Mouse (Mus musculus): ENCODE measurements around the gene Cyb561d2. TPM values are rescaled to one million over a fixed set of nuclear protein-coding genes. Genes with fewer than 3 reads are reported as not detected.

The Cyb561d2 gene
- polyA plus RNA-seq, 1 experiment from 2014 or later: 13.1 TPM

- no peaks in the 10 kb centered on the region for H3K36me3 ChIP-seq (replicated peaks)
- no peak for ATAC-seq (ENCODE audit: insufficient read depth)
- H3K27me3 ChIP-seq: peaks cover 25% of the 10 kb centered on the region; the same call in 1 of the 2 replicates
- H3K27ac ChIP-seq (replicated peaks): no peak overlapping the region
- no peak overlapping the region for H3K9ac ChIP-seq
- no peaks in the 10 kb centered on the region for H3K9me3 ChIP-seq (replicated peaks)
- 20% methylated on average over 14 of the region's 14 CpGs for WGBS (ENCODE audit: insufficient replicate concordance)
- H3K4me3 ChIP-seq (replicated peaks): no peak overlapping the region
- H3K4me1 ChIP-seq (replicated peaks): no peaks in the 10 kb centered on the region
- H3K4me2 ChIP-seq: no peak overlapping the region
Observed at GRCm38 (mm10) chr9:107514303-107514955, 27.6 kb downstream of the Cyb561d2 start.

DNA sequence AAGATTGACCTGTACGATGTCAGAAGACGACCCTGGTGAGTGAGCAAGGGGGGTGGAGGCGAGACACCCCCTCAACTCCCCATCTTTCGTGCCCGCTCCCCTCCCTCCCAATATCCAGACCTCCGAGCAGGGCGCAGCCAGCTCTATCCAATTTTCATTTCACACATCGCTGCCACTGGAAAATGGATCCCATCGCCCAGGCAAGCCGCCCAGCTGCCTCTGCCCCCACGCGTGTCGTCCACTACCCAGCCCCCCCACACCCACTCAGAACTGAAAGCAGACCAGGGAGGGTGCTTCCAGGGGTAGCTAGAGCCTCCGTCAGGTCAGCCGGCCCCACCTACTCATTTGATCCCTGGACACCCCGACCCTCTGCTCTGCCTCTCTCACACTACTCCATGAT, 29.7 kb downstream of the Cyb561d2 start:
- Histone ChIP-seq H3K9ac (no peak overlapping the region), H3K9me3 (replicated peaks) (no peaks in the 10 kb centered on the region), H3K27me3 (peaks cover 34% of the 10 kb centered on the region; the same call in 1 of the 2 replicates), H3K4me1 (replicated peaks) (no peaks in the 10 kb centered on the region), H3K36me3 (replicated peaks) (no peaks in the 10 kb centered on the region), H3K4me3 (replicated peaks) (no peak overlapping the region), H3K27ac (replicated peaks) (no peak overlapping the region), H3K4me2 (no peak overlapping the region)
- WGBS (ENCODE audit: insufficient replicate concordance): 75% methylated on average over 16 of the region's 16 CpGs
- ATAC-seq (ENCODE audit: insufficient read depth): no peak

- no peaks in the 10 kb centered on the region for H3K9me3 ChIP-seq (replicated peaks)
- WGBS (ENCODE audit: insufficient replicate concordance): 65% methylated on average over 8 of the region's 8 CpGs
- no peak overlapping the region for H3K9ac ChIP-seq
- no peaks in the 10 kb centered on the region for H3K36me3 ChIP-seq (replicated peaks)
- no peak for ATAC-seq (ENCODE audit: insufficient read depth)
- peaks cover 42% of the 10 kb centered on the region; the same call in 1 of the 2 replicates for H3K27me3 ChIP-seq
- H3K4me3 ChIP-seq (replicated peaks): no peak overlapping the region
- no peaks in the 10 kb centered on the region for H3K4me1 ChIP-seq (replicated peaks)
- no peak overlapping the region for H3K27ac ChIP-seq (replicated peaks)
- H3K4me2 ChIP-seq: no peak overlapping the region
Observed at GRCm38 (mm10) chr9:107511436-107511835, 30.6 kb downstream of the Cyb561d2 start.

DNA sequence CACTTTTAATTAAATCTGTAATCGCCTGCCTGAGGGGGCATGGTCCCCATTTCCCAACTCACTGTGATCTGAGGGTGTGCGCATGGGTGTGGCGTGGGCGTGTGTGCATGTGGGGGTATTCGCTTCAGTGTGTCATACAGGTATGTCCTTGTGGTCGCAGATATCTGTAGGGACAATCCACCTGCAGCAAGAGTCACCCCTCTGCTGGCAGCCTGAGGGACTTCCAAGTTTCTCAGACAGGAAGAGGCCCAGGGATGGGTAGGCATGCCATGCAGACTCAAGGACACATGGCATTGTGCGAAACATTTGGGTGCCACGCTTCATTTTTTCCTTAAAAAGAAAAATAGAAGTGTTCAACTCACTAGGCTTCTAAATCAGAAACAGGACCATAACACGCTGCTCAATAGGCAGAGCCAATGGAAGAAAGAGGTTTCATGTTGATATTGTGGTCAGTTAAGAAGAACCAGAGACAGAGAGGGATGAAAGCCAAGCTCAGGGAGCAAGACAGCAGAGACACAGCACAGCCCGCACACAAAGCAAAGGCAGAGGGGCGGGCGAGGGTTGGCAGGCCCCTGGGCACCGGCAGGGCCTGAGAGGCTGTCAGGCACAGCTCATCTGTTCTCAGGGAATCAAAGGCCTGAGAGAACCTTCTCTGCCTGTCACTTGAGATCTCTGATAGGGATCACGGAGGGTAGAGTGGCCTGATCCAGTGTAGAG, 31.5 kb downstream of the Cyb561d2 start:
- no peak for ATAC-seq (ENCODE audit: insufficient read depth)
- no peak overlapping the region for H3K4me3 ChIP-seq (replicated peaks)
- WGBS (ENCODE audit: insufficient replicate concordance): 62% methylated on average over 14 of the region's 14 CpGs
- no peaks in the 10 kb centered on the region for H3K4me1 ChIP-seq (replicated peaks)
- no peak overlapping the region for H3K4me2 ChIP-seq
- no peaks in the 10 kb centered on the region for H3K36me3 ChIP-seq (replicated peaks)
- no peak overlapping the region for H3K27ac ChIP-seq (replicated peaks)
- no peaks in the 10 kb centered on the region for H3K9me3 ChIP-seq (replicated peaks)
- no peak overlapping the region for H3K9ac ChIP-seq
- H3K27me3 ChIP-seq: peaks cover 47% of the 10 kb centered on the region; the same call in 1 of the 2 replicates

DNA sequence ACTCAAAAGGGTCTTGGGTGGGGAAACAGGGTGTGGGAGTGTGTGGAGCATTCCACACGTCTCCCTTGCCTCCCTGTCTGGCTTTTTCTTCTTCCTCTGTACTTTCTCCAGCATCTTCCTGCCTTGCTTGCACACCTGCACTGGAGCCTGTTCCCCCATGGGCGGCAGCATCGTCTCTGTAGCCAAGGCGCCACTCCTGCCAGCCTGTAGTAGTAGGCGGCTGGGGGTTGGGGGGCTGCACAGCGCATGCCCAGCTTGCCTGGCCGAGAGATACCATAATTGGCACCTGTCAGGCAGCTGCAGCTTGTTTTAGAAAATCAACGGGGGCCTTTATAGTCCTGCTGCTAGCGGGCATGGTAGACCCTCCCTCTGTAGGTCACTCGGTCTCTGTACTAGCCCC, 33.7 kb downstream of the Cyb561d2 start:
- no peak for ATAC-seq (ENCODE audit: insufficient read depth)
- Histone ChIP-seq H3K27me3 (peaks cover 49% of the 10 kb centered on the region; the same call in 1 of the 2 replicates), H3K9ac (no peak overlapping the region), H3K27ac (replicated peaks) (no peak overlapping the region), H3K4me2 (no peak overlapping the region), H3K36me3 (replicated peaks) (no peaks in the 10 kb centered on the region), H3K9me3 (replicated peaks) (no peaks in the 10 kb centered on the region), H3K4me1 (replicated peaks) (no peaks in the 10 kb centered on the region), H3K4me3 (replicated peaks) (no peak overlapping the region)
- WGBS (ENCODE audit: insufficient replicate concordance): 53% methylated on average over 10 of the region's 10 CpGs

- no peak overlapping the region for H3K4me2 ChIP-seq
- no peaks in the 10 kb centered on the region for H3K4me1 ChIP-seq (replicated peaks)
- no peaks in the 10 kb centered on the region for H3K36me3 ChIP-seq (replicated peaks)
- no peak for ATAC-seq (ENCODE audit: insufficient read depth)
- no peaks in the 10 kb centered on the region for H3K9me3 ChIP-seq (replicated peaks)
- H3K9ac ChIP-seq: no peak overlapping the region
- no peak overlapping the region for H3K27ac ChIP-seq (replicated peaks)
- H3K27me3 ChIP-seq: peaks cover 38% of the 10 kb centered on the region; the same call in 1 of the 2 replicates
- no peak overlapping the region for H3K4me3 ChIP-seq (replicated peaks)
- WGBS (ENCODE audit: insufficient replicate concordance): 70% methylated on average over 19 of the region's 19 CpGs
Observed at GRCm38 (mm10) chr9:107504662-107505537, 37.1 kb downstream of the Cyb561d2 start.

DNA sequence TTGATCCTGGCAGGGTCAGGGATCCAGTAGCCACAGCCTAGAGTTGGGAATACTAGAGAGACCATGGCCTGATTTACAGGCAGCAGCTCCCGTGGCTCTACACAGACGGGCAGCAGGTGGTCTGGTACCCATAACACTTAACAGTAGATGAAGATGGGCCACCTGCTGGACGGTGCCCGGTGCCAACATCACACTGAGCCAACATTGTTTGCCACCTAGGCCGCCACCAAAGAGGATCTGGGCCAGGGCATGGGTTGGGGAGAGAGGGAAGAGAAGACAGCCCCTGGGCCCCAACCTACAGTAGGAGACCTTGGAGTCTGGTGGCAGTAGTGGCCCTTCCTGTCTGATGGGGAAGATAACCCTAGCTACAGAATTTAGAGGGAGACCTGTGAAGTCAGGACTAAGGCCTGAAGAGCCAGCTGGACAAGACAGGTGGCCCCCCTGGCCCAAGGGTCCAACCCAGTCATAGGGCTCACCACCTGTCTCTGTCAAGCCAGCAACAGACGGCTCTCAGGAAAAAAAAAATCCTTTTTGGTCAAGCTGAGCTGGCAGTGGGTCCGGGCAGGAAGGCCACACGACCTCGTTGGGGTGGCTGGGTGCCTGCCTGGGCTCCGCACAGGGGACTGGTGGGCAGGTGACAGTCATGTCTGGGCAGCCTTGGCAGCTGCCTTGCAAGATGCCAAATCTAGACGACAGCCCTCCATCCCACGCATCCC, 39.7 kb downstream of the Cyb561d2 start:
- no peak for ATAC-seq (ENCODE audit: insufficient read depth)
- no peaks in the 10 kb centered on the region for H3K36me3 ChIP-seq (replicated peaks)
- no peak overlapping the region for H3K27ac ChIP-seq (replicated peaks)
- H3K4me2 ChIP-seq: no peak overlapping the region
- H3K9me3 ChIP-seq (replicated peaks): no peaks in the 10 kb centered on the region
- WGBS (ENCODE audit: insufficient replicate concordance): 61% methylated on average over 12 of the region's 12 CpGs
- no peak overlapping the region for H3K4me3 ChIP-seq (replicated peaks)
- peaks cover 31% of the 10 kb centered on the region; the same call in 1 of the 2 replicates for H3K27me3 ChIP-seq
- H3K9ac ChIP-seq: no peak overlapping the region
- H3K4me1 ChIP-seq (replicated peaks): peaks cover 2% of the 10 kb centered on the region

GRCm38 (mm10) chr9:107500708-107501286, 41.2 kb downstream of the Cyb561d2 start:
- H3K4me2 ChIP-seq: no peak overlapping the region
- 62% methylated on average over 3 of the region's 3 CpGs for WGBS (ENCODE audit: insufficient replicate concordance)
- no peak overlapping the region for H3K4me3 ChIP-seq (replicated peaks)
- peaks cover 19% of the 10 kb centered on the region; the same call in 1 of the 2 replicates for H3K27me3 ChIP-seq
- no peak overlapping the region for H3K9ac ChIP-seq
- H3K4me1 ChIP-seq (replicated peaks): peaks cover 17% of the 10 kb centered on the region
- no peaks in the 10 kb centered on the region for H3K36me3 ChIP-seq (replicated peaks)
- no peaks in the 10 kb centered on the region for H3K9me3 ChIP-seq (replicated peaks)
- no peak for ATAC-seq (ENCODE audit: insufficient read depth)
- H3K27ac ChIP-seq (replicated peaks): no peak overlapping the region

DNA sequence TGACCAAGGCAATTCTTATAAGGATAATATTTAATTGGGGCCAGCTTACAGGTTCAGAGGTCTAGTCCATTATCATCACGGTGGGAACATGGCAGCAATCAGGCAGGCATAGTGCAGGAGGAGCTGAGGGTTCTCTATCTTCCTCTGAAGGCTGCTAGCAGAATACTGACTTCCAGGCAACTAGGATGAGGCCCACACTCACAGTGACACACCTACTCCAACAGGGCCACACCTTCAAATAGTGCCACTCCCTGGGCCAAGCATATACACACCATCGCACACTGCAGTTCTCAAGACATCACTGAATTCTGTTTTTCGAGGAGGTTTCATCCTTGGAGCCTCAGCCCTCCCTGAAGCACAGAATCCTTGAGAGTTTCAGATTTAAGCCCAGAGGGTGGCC, 45.6 kb downstream of the Cyb561d2 start:
- no peaks in the 10 kb centered on the region for H3K36me3 ChIP-seq (replicated peaks)
- peaks cover 32% of the 10 kb centered on the region for H3K4me1 ChIP-seq (replicated peaks)
- peak; percentile 80 for ATAC-seq (ENCODE audit: insufficient read depth)
- peaks cover 12% of the 10 kb centered on the region; the same call in 1 of the 2 replicates for H3K27me3 ChIP-seq
- H3K9me3 ChIP-seq (replicated peaks): no peaks in the 10 kb centered on the region
- peak overlapping the region; percentile 41 for H3K27ac ChIP-seq (replicated peaks)
- H3K4me2 ChIP-seq: peak overlapping the region; percentile 42
- no peak overlapping the region for H3K4me3 ChIP-seq (replicated peaks)
- WGBS (ENCODE audit: insufficient replicate concordance): 29% methylated on average over 3 of the region's 3 CpGs
- no peak overlapping the region for H3K9ac ChIP-seq

- WGBS (ENCODE audit: insufficient replicate concordance): 78% methylated on average over 12 of the region's 12 CpGs
- peaks cover 50% of the 10 kb centered on the region for H3K4me1 ChIP-seq (replicated peaks)
- no peaks in the 10 kb centered on the region for H3K9me3 ChIP-seq (replicated peaks)
- H3K4me3 ChIP-seq (replicated peaks): no peak overlapping the region
- no peaks in the 10 kb centered on the region for H3K36me3 ChIP-seq (replicated peaks)
- no peak overlapping the region for H3K27ac ChIP-seq (replicated peaks)
- no peak for ATAC-seq (ENCODE audit: insufficient read depth)
- H3K9ac ChIP-seq: no peak overlapping the region
- H3K4me2 ChIP-seq: no peak overlapping the region
- H3K27me3 ChIP-seq: peaks cover 12% of the 10 kb centered on the region; the same call in 1 of the 2 replicates
Observed at GRCm38 (mm10) chr9:107494238-107494637, 47.8 kb downstream of the Cyb561d2 start.

Measured in liver, embryonic 15.5 days (tissue).